Mouse (Mus musculus) heart, adult 2 months (tissue): ENCODE results near the gene Gpr183.

Experiments used
- EP300 ChIP-seq: fragments of 200-500 bp; IDR thresholded peaks from 2 replicates; pipeline ENCODE4 v1.6.1; 2011; ENCODE audit warnings: low read depth, low read length, control low read depth; ENCODE audit not compliant: insufficient read depth
- POLR2A ChIP-seq: fragments of 200-500 bp; IDR thresholded peaks from 2 replicates; pipeline ENCODE4 v1.6.1; 2011; ENCODE audit warnings: mild to moderate bottlenecking, low read depth, low read length, control low read depth; ENCODE audit not compliant: insufficient read depth

- TF ChIP-seq EP300 (no peak), POLR2A (no peak)
Observed at GRCm38 (mm10) chr14:121926901-121927300, 38.1 kb downstream of the Gpr183 start.
